Mouse (Mus musculus) neural tube, embryonic 13.5 days (tissue): ENCODE measurements at regions not wholly inside any gene's neighbourhood (a gene's known extent, or its start where the extent isn't known, plus 50 kb on each side); places are given as distances from the start of the nearest gene placed in this dataset.

Source experiments
- ATAC-seq: fragments of 200-750 bp; cut with Nextera tagmentation; 2 replicates; pipeline ENCODE4 v1.8.0; 2017; ENCODE audit warnings: low read depth, mild to moderate bottlenecking, moderate TSS enrichment, moderate library complexity
- H3K27ac ChIP-seq: fragments of 300-500 bp; sonication (generic); replicated peaks from 2 replicates; pipeline ENCODE4 v1.5.1; 2015; ENCODE audit warnings: moderate library complexity, mild to moderate bottlenecking, inconsistent platforms
- H3K27me3 ChIP-seq: fragments of 300-500 bp; sonication (generic); 2 replicates; pipeline ENCODE4 v1.6.1; 2015; ENCODE audit warnings: mild to moderate bottlenecking, inconsistent platforms
- H3K36me3 ChIP-seq: fragments of 300-500 bp; sonication (generic); 2 replicates; pipeline ENCODE4 v1.6.1; 2015; ENCODE audit warnings: mild to moderate bottlenecking, inconsistent platforms
- H3K4me1 ChIP-seq: fragments of 300-500 bp; sonication (generic); replicated peaks from 2 replicates; pipeline ENCODE4 v1.6.1; 2015; ENCODE audit warnings: inconsistent platforms
- H3K4me2 ChIP-seq: fragments of 300-500 bp; sonication (generic); 2 replicates; pipeline ENCODE4 v1.6.1; 2015; ENCODE audit warnings: inconsistent platforms, mild to moderate bottlenecking, moderate library complexity
- H3K4me3 ChIP-seq: fragments of 300-500 bp; sonication (generic); 2 replicates; pipeline ENCODE4 v1.5.1; 2015; ENCODE audit warnings: mild to moderate bottlenecking, inconsistent platforms
- H3K9ac ChIP-seq: fragments of 300-500 bp; sonication (generic); 2 replicates; pipeline ENCODE4 v1.6.1; 2015; ENCODE audit warnings: moderate library complexity, mild to moderate bottlenecking, inconsistent platforms
- H3K9me3 ChIP-seq: fragments of 300-500 bp; sonication (generic); 2 replicates; pipeline ENCODE4 v1.6.1; 2016; ENCODE audit warnings: inconsistent platforms
- WGBS: fragments of 180-500 bp; shearing (Covaris S2); methylation state at CpG from one replicate; pipeline ENCODE4 v1.1.7; 2015; 5-methylcytosine and 5-hydroxymethylcytosine counted together

- H3K9me3 ChIP-seq = no peaks in the 10 kb centered on the region
- H3K4me3 ChIP-seq = no peak overlapping the region
- no peaks in the 10 kb centered on the region for H3K4me1 ChIP-seq
- WGBS = 94% methylated on average over 8 of the region's 8 CpGs
- no peak for ATAC-seq
- H3K27ac ChIP-seq = no peak overlapping the region
- H3K4me2 ChIP-seq = no peak overlapping the region
- no peaks in the 10 kb centered on the region for H3K27me3 ChIP-seq
- no peaks in the 10 kb centered on the region for H3K36me3 ChIP-seq
- no peak overlapping the region for H3K9ac ChIP-seq
These were observed 170.1 kb downstream of the 1700064H15Rik start for GRCm38 (mm10) chr3:19458386-19458785.

GRCm38 (mm10) chr3:19457431-19457830, 171.0 kb downstream of the 1700064H15Rik start:
- no peak overlapping the region for H3K27ac ChIP-seq
- ATAC-seq = no peak
- H3K9me3 ChIP-seq = no peaks in the 10 kb centered on the region
- H3K4me2 ChIP-seq = no peak overlapping the region
- no peak overlapping the region for H3K4me3 ChIP-seq
- WGBS = 95% methylated on average over 2 of the region's 2 CpGs
- no peak overlapping the region for H3K9ac ChIP-seq
- H3K36me3 ChIP-seq = no peaks in the 10 kb centered on the region
- no peaks in the 10 kb centered on the region for H3K27me3 ChIP-seq
- no peaks in the 10 kb centered on the region for H3K4me1 ChIP-seq

- no peak for ATAC-seq
- Histone ChIP-seq H3K36me3 (no peaks in the 10 kb centered on the region), H3K9ac (no peak overlapping the region), H3K27me3 (no peaks in the 10 kb centered on the region), H3K4me3 (no peak overlapping the region), H3K9me3 (no peaks in the 10 kb centered on the region), H3K4me2 (no peak overlapping the region), H3K27ac (no peak overlapping the region), H3K4me1 (no peaks in the 10 kb centered on the region)
- WGBS = 82% methylated on average over 4 of the region's 4 CpGs
These were observed 172.5 kb downstream of the 1700064H15Rik start for GRCm38 (mm10) chr3:19455838-19456448.

- Histone ChIP-seq H3K27ac (no peak overlapping the region), H3K27me3 (no peaks in the 10 kb centered on the region), H3K4me2 (no peak overlapping the region), H3K9ac (no peak overlapping the region), H3K9me3 (no peaks in the 10 kb centered on the region), H3K4me3 (no peak overlapping the region), H3K36me3 (no peaks in the 10 kb centered on the region), H3K4me1 (no peaks in the 10 kb centered on the region)
- ATAC-seq = no peak
- WGBS = 49% methylated on average over 3 of the region's 3 CpGs
These were observed 177.5 kb downstream of the 1700064H15Rik start for GRCm38 (mm10) chr3:19451022-19451421.

- H3K9ac ChIP-seq = no peak overlapping the region
- WGBS = 87% methylated on average over 3 of the region's 3 CpGs
- no peak for ATAC-seq
- no peaks in the 10 kb centered on the region for H3K4me1 ChIP-seq
- no peaks in the 10 kb centered on the region for H3K27me3 ChIP-seq
- H3K9me3 ChIP-seq = no peaks in the 10 kb centered on the region
- no peaks in the 10 kb centered on the region for H3K36me3 ChIP-seq
- H3K4me2 ChIP-seq = no peak overlapping the region
- H3K4me3 ChIP-seq = no peak overlapping the region
- no peak overlapping the region for H3K27ac ChIP-seq
These were observed 179.5 kb downstream of the 1700064H15Rik start for GRCm38 (mm10) chr3:19448931-19449330.

GRCm38 (mm10) chr3:19448192-19448591, 180.3 kb downstream of the 1700064H15Rik start:
- H3K9me3 ChIP-seq = no peaks in the 10 kb centered on the region
- H3K27ac ChIP-seq = no peak overlapping the region
- no peak for ATAC-seq
- no peak overlapping the region for H3K4me3 ChIP-seq
- no peaks in the 10 kb centered on the region for H3K36me3 ChIP-seq
- 81% methylated on average over 2 of the region's 2 CpGs for WGBS
- no peak overlapping the region for H3K9ac ChIP-seq
- no peaks in the 10 kb centered on the region for H3K4me1 ChIP-seq
- no peak overlapping the region for H3K4me2 ChIP-seq
- no peaks in the 10 kb centered on the region for H3K27me3 ChIP-seq

GRCm38 (mm10) chr3:19447733-19448132, 180.7 kb downstream of the 1700064H15Rik start:
- Histone ChIP-seq H3K36me3 (no peaks in the 10 kb centered on the region), H3K4me1 (no peaks in the 10 kb centered on the region), H3K9me3 (no peaks in the 10 kb centered on the region), H3K9ac (no peak overlapping the region), H3K4me3 (no peak overlapping the region), H3K27me3 (no peaks in the 10 kb centered on the region), H3K27ac (no peak overlapping the region), H3K4me2 (no peak overlapping the region)
- no peak for ATAC-seq
- WGBS = 80% methylated on average over 1 of the region's 1 CpGs

GRCm38 (mm10) chr3:19444914-19445313, 183.6 kb downstream of the 1700064H15Rik start:
- no peak overlapping the region for H3K27ac ChIP-seq
- H3K27me3 ChIP-seq = no peaks in the 10 kb centered on the region
- no peak for ATAC-seq
- no peak overlapping the region for H3K4me2 ChIP-seq
- H3K36me3 ChIP-seq = no peaks in the 10 kb centered on the region
- no peaks in the 10 kb centered on the region for H3K4me1 ChIP-seq
- WGBS = 79% methylated on average over 2 of the region's 2 CpGs
- H3K9me3 ChIP-seq = no peaks in the 10 kb centered on the region
- H3K9ac ChIP-seq = no peak overlapping the region
- no peak overlapping the region for H3K4me3 ChIP-seq

- Histone ChIP-seq H3K9me3 (no peaks in the 10 kb centered on the region), H3K9ac (no peak overlapping the region), H3K4me3 (no peak overlapping the region), H3K27ac (no peak overlapping the region), H3K27me3 (no peaks in the 10 kb centered on the region), H3K36me3 (no peaks in the 10 kb centered on the region), H3K4me2 (no peak overlapping the region), H3K4me1 (no peaks in the 10 kb centered on the region)
- ATAC-seq = no peak
- WGBS = 68% methylated on average over 1 of the region's 1 CpGs
These were observed 186.7 kb downstream of the 1700064H15Rik start for GRCm38 (mm10) chr3:19441827-19442226.

GRCm38 (mm10) chr3:19430159-19430558, 198.3 kb downstream of the 1700064H15Rik start:
- H3K27ac ChIP-seq = no peak overlapping the region
- no peak overlapping the region for H3K4me2 ChIP-seq
- no peak for ATAC-seq
- H3K9me3 ChIP-seq = no peaks in the 10 kb centered on the region
- H3K36me3 ChIP-seq = no peaks in the 10 kb centered on the region
- no peaks in the 10 kb centered on the region for H3K27me3 ChIP-seq
- no peak overlapping the region for H3K4me3 ChIP-seq
- no peak overlapping the region for H3K9ac ChIP-seq
- H3K4me1 ChIP-seq = no peaks in the 10 kb centered on the region
- WGBS = 84% methylated on average over 4 of the region's 4 CpGs

GRCm38 (mm10) chr3:19429422-19430076, 198.9 kb downstream of the 1700064H15Rik start:
- H3K27ac ChIP-seq = no peak overlapping the region
- 80% methylated on average over 6 of the region's 6 CpGs for WGBS
- H3K36me3 ChIP-seq = no peaks in the 10 kb centered on the region
- ATAC-seq = no peak
- H3K4me2 ChIP-seq = no peak overlapping the region
- no peak overlapping the region for H3K9ac ChIP-seq
- H3K4me3 ChIP-seq = no peak overlapping the region
- H3K27me3 ChIP-seq = no peaks in the 10 kb centered on the region
- H3K4me1 ChIP-seq = no peaks in the 10 kb centered on the region
- H3K9me3 ChIP-seq = no peaks in the 10 kb centered on the region

- Histone ChIP-seq H3K4me3 (no peak overlapping the region), H3K9ac (no peak overlapping the region), H3K9me3 (no peaks in the 10 kb centered on the region), H3K27ac (no peak overlapping the region), H3K36me3 (no peaks in the 10 kb centered on the region), H3K27me3 (no peaks in the 10 kb centered on the region), H3K4me1 (no peaks in the 10 kb centered on the region), H3K4me2 (no peak overlapping the region)
- ATAC-seq = no peak
These were observed 199.5 kb downstream of the 1700064H15Rik start for GRCm38 (mm10) chr3:19429010-19429409.

- H3K27ac ChIP-seq = no peak overlapping the region
- no peak overlapping the region for H3K9ac ChIP-seq
- H3K9me3 ChIP-seq = no peaks in the 10 kb centered on the region
- no peaks in the 10 kb centered on the region for H3K4me1 ChIP-seq
- H3K27me3 ChIP-seq = no peaks in the 10 kb centered on the region
- WGBS = 73% methylated on average over 1 of the region's 1 CpGs
- H3K36me3 ChIP-seq = no peaks in the 10 kb centered on the region
- no peak overlapping the region for H3K4me2 ChIP-seq
- H3K4me3 ChIP-seq = no peak overlapping the region
- ATAC-seq = no peak
These were observed 202.3 kb downstream of the 1700064H15Rik start for GRCm38 (mm10) chr3:19426130-19426556.
